Mouse (Mus musculus): ENCODE measurements at regions not wholly inside any gene's neighbourhood (a gene's known extent, or its start where the extent isn't known, plus 50 kb on each side); places are given as distances from the start of the nearest gene placed in this dataset.

GRCm38 (mm10) chr8:11077138-11077537 lies 68.9 kb upstream of the Irs2 start:
- H3K27ac ChIP-seq (ENCODE audit: control insufficient read depth, insufficient read depth, low read depth, low read length): no peak overlapping the region

GRCm38 (mm10) chr8:11071162-11071561 lies 62.9 kb upstream of the Irs2 start:
- Histone ChIP-seq H3K4me3 (ENCODE audit: control insufficient read depth, low read depth, low read length) (no peak overlapping the region), H3K27me3 (ENCODE audit: control insufficient read depth, insufficient read depth, low read length) (no peaks in the 10 kb centered on the region), H3K4me1 (ENCODE audit: control insufficient read depth, insufficient read depth, low read length) (no peaks in the 10 kb centered on the region), H3K36me3 (ENCODE audit: control insufficient read depth, insufficient read depth, low read length) (no peaks in the 10 kb centered on the region), H3K27ac (ENCODE audit: control insufficient read depth, insufficient read depth, low read depth, low read length) (no peak overlapping the region)
- TF ChIP-seq POLR2A (IDR thresholded peaks at IDR 0.05; ENCODE audit: control insufficient read depth, low read depth, low read length) (no peak), CTCF (IDR thresholded peaks at IDR 0.05; ENCODE audit: control insufficient read depth, insufficient read depth, insufficient replicate concordance, low read depth, low read length) (no peak)

More at GRCm38 (mm10) chr8:11077138-11077537, 68.9 kb upstream of the Irs2 start:
- Histone ChIP-seq H3K4me1 (ENCODE audit: control insufficient read depth, insufficient read depth, low read length) (no peaks in the 10 kb centered on the region), H3K27me3 (ENCODE audit: control insufficient read depth, insufficient read depth, low read length) (no peaks in the 10 kb centered on the region), H3K36me3 (ENCODE audit: control insufficient read depth, insufficient read depth, low read length) (no peaks in the 10 kb centered on the region), H3K4me3 (ENCODE audit: control insufficient read depth, low read depth, low read length) (no peak overlapping the region)
- TF ChIP-seq CTCF (IDR thresholded peaks at IDR 0.05; ENCODE audit: control insufficient read depth, insufficient read depth, insufficient replicate concordance, low read depth, low read length) (no peak), POLR2A (IDR thresholded peaks at IDR 0.05; ENCODE audit: control insufficient read depth, low read depth, low read length) (no peak)

- Histone ChIP-seq H3K36me3 (ENCODE audit: control insufficient read depth, insufficient read depth, low read length) (no peaks in the 10 kb centered on the region), H3K27me3 (ENCODE audit: control insufficient read depth, insufficient read depth, low read length) (no peaks in the 10 kb centered on the region)
Observed at GRCm38 (mm10) chr8:11067450-11067849, 59.2 kb upstream of the Irs2 start.

GRCm38 (mm10) chr8:11065990-11066389 lies 57.7 kb upstream of the Irs2 start:
- Histone ChIP-seq H3K4me3 (ENCODE audit: control insufficient read depth, low read depth, low read length) (no peak overlapping the region), H3K36me3 (ENCODE audit: control insufficient read depth, insufficient read depth, low read length) (no peaks in the 10 kb centered on the region), H3K4me1 (ENCODE audit: control insufficient read depth, insufficient read depth, low read length) (no peaks in the 10 kb centered on the region), H3K27me3 (ENCODE audit: control insufficient read depth, insufficient read depth, low read length) (no peaks in the 10 kb centered on the region), H3K27ac (ENCODE audit: control insufficient read depth, insufficient read depth, low read depth, low read length) (no peak overlapping the region)
- TF ChIP-seq POLR2A (IDR thresholded peaks at IDR 0.05; ENCODE audit: control insufficient read depth, low read depth, low read length) (no peak), CTCF (IDR thresholded peaks at IDR 0.05; ENCODE audit: control insufficient read depth, insufficient read depth, insufficient replicate concordance, low read depth, low read length) (no peak)

More at GRCm38 (mm10) chr8:11067450-11067849, 59.2 kb upstream of the Irs2 start:
- Histone ChIP-seq H3K27ac (ENCODE audit: control insufficient read depth, insufficient read depth, low read depth, low read length) (no peak overlapping the region), H3K4me3 (ENCODE audit: control insufficient read depth, low read depth, low read length) (no peak overlapping the region), H3K4me1 (ENCODE audit: control insufficient read depth, insufficient read depth, low read length) (no peaks in the 10 kb centered on the region)
- TF ChIP-seq CTCF (IDR thresholded peaks at IDR 0.05; ENCODE audit: control insufficient read depth, insufficient read depth, insufficient replicate concordance, low read depth, low read length) (no peak), POLR2A (IDR thresholded peaks at IDR 0.05; ENCODE audit: control insufficient read depth, low read depth, low read length) (no peak)

- Histone ChIP-seq H3K27me3 (ENCODE audit: control insufficient read depth, insufficient read depth, low read length) (no peaks in the 10 kb centered on the region), H3K4me3 (ENCODE audit: control insufficient read depth, low read depth, low read length) (no peak overlapping the region), H3K36me3 (ENCODE audit: control insufficient read depth, insufficient read depth, low read length) (no peaks in the 10 kb centered on the region), H3K4me1 (ENCODE audit: control insufficient read depth, insufficient read depth, low read length) (no peaks in the 10 kb centered on the region), H3K27ac (ENCODE audit: control insufficient read depth, insufficient read depth, low read depth, low read length) (no peak overlapping the region)
- TF ChIP-seq CTCF (IDR thresholded peaks at IDR 0.05; ENCODE audit: control insufficient read depth, insufficient read depth, insufficient replicate concordance, low read depth, low read length) (no peak), POLR2A (IDR thresholded peaks at IDR 0.05; ENCODE audit: control insufficient read depth, low read depth, low read length) (no peak)
Observed at GRCm38 (mm10) chr8:11065303-11065702, 57.0 kb upstream of the Irs2 start.

GRCm38 (mm10) chr8:11063058-11063457 lies 54.8 kb upstream of the Irs2 start:
- H3K27ac ChIP-seq (ENCODE audit: control insufficient read depth, insufficient read depth, low read depth, low read length): no peak overlapping the region
- no peak for TF ChIP-seq POLR2A (IDR thresholded peaks at IDR 0.05; ENCODE audit: control insufficient read depth, low read depth, low read length)
- no peak for TF ChIP-seq CTCF (IDR thresholded peaks at IDR 0.05; ENCODE audit: control insufficient read depth, insufficient read depth, insufficient replicate concordance, low read depth, low read length)
- no peaks in the 10 kb centered on the region for H3K4me1 ChIP-seq (ENCODE audit: control insufficient read depth, insufficient read depth, low read length)
- H3K36me3 ChIP-seq (ENCODE audit: control insufficient read depth, insufficient read depth, low read length): no peaks in the 10 kb centered on the region
- H3K4me3 ChIP-seq (ENCODE audit: control insufficient read depth, low read depth, low read length): no peak overlapping the region
- H3K27me3 ChIP-seq (ENCODE audit: control insufficient read depth, insufficient read depth, low read length): no peaks in the 10 kb centered on the region

DNA sequence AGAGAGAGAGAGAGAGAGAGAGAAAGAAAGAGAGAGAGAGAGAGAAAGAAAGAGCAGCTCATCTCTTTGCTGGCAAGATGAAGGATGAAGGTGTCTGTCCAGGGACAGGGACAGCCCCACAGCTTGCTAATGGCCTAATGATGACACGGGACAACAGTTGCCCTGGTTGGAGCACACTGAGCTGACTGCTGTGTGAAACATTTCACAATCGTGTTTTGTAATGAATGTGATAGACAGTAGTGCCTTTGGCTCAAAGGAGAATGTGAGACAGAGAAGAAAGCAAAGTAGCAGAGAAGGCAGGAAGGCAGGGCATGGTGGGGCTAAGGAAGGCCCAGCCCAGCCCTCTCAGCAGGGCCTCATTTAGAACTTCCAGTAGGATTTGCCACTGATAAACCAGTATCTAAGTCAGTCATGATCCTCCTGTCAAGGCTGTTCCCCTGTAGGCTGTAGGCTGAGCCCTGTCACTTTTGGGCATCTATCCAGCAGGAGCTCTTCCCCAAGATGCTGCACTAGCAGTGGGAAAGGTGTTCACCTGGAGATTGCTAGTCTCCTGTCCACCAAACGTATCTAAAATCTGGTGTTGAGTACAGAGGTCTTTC lies 54.2 kb upstream of the Irs2 start:
- TF ChIP-seq POLR2A (IDR thresholded peaks at IDR 0.05; ENCODE audit: control insufficient read depth, low read depth, low read length) (no peak), CTCF (IDR thresholded peaks at IDR 0.05; ENCODE audit: control insufficient read depth, insufficient read depth, insufficient replicate concordance, low read depth, low read length) (no peak)
- H3K27ac ChIP-seq (ENCODE audit: control insufficient read depth, insufficient read depth, low read depth, low read length): no peak overlapping the region
- H3K27me3 ChIP-seq (ENCODE audit: control insufficient read depth, insufficient read depth, low read length): no peaks in the 10 kb centered on the region
- H3K4me3 ChIP-seq (ENCODE audit: control insufficient read depth, low read depth, low read length): no peak overlapping the region
- H3K4me1 ChIP-seq (ENCODE audit: control insufficient read depth, insufficient read depth, low read length): no peaks in the 10 kb centered on the region
- no peaks in the 10 kb centered on the region for H3K36me3 ChIP-seq (ENCODE audit: control insufficient read depth, insufficient read depth, low read length)
